Mouse (Mus musculus) liver, postnatal 0 days (tissue): Measurements from ENCODE around the gene Slco4c1.

Experiments used
- CTCF ChIP-seq: sonication (generic); IDR thresholded peaks from 2 replicates; pipeline ENCODE4 v1.5.1; 2016; ENCODE audit warnings: antibody characterized with exemption, low read depth
- EP300 ChIP-seq: IDR thresholded peaks from 2 replicates; pipeline ENCODE4 v1.6.1; 2016; ENCODE audit warnings: antibody characterized with exemption, low read depth, mild to moderate bottlenecking

GRCm38 (mm10) chr1:96768264-96768663 is 103.7 kb downstream of the Slco4c1 start:
- TF ChIP-seq CTCF (peak; percentile 15; the same call in 1 of the 2 replicates), EP300 (no peak)
